In genomic region chr16:94647153-94647552, GRCm38 (mm10) we compare ENCODE assay signal across 12 mouse cellular contexts.
A peak's percentile ranks its signal among the peaks of the same experiment; 100 is the strongest.
DNase-seq lines count a peak whose midpoint lies in the region; ATAC-seq lines count a peak whose summit lies in the region.
"Had no signal": no experiment of that assay in that cellular context is flagged by ENCODE, and none has a peak within 500 bp of the region (broad histone marks: within the 10 kb centered on the region; RNA-seq: fewer than 3 reads in every experiment).

No protein-coding gene starts in this region.

- peak; percentile 90 for DNase-seq in heart, adult 11 months
- no peak for DNase-seq in heart, postnatal 14 days
- peak; percentile 14 for DNase-seq in lung, postnatal 36 days
- no peak for DNase-seq in lung, adult 18-20 months
- DNase-seq in thymus, postnatal 4 days: peak; percentile 28
- no peak for DNase-seq in cerebellum, postnatal 14 days
- DNase-seq in adrenal gland, postnatal 25 days: no peak
- DNase-seq: adrenal gland, adult 8-10 months; cerebellum, postnatal 36 days; kidney, postnatal 14 days; layer of hippocampus, postnatal 36 days had no signal

- intact Hi-C loops in heart, postnatal 14 days (cut with DNase I): no loop called here

- peak; percentile 67 for ATAC-seq in megakaryocyte progenitor cell, adult 5-6 weeks (replicated peaks; ENCODE audit: poor library complexity)

Comparison
In these comparisons a context has a peak if more than half of its experiments do, and no peak if none do; other contexts are left out.
1. DNase-seq: peak in heart, adult 11 months (single experiment), lung, postnatal 36 days (single experiment) and thymus, postnatal 4 days (single experiment); none in heart, postnatal 14 days (0 of 2), lung, adult 18-20 months (0 of 2), cerebellum, postnatal 14 days (0 of 2) and adrenal gland, postnatal 25 days (single experiment).